Mouse (Mus musculus) kidney, postnatal 10 days (tissue): ENCODE results near the gene Nat8.
"Not testable (repeated sequence)": the region's sequence is repeated elsewhere in the genome, so short reads cannot be mapped to it uniquely, and the experiment has no call there.

ENCODE experiments used
- DNase-seq: peaks from one replicate; pipeline ENCODE4 v3.0.0; 2021; ENCODE audit warnings: mixed read lengths

Gene Nat8

GRCm38 (mm10) chr6:85831796-85832321 lies at the start of gene Nat8:
TSS of gene Nat8 (minus strand) at chr6:85832082.
- no peak for DNase-seq

- not testable (repeated sequence) for DNase-seq
These were observed 37.1 kb upstream of the Nat8 start, which contains the start of gene Nat8f2 for GRCm38 (mm10) chr6:85869006-85869405. TSS of gene Nat8f2 (minus strand) at chr6:85869158.

- peak; percentile 39 for DNase-seq
These were observed 36.1 kb upstream of the Nat8 start for GRCm38 (mm10) chr6:85867726-85868690.

- not testable (repeated sequence) for DNase-seq
These were observed 35.1 kb upstream of the Nat8 start for GRCm38 (mm10) chr6:85866995-85867394.

- DNase-seq, result not testable (repeated sequence)
These were observed 34.3 kb upstream of the Nat8 start for GRCm38 (mm10) chr6:85866166-85866565.

- DNase-seq, result not testable (repeated sequence)
These were observed 33.2 kb upstream of the Nat8 start for GRCm38 (mm10) chr6:85864900-85865639.

GRCm38 (mm10) chr6:85863840-85864239 lies 32.0 kb upstream of the Nat8 start:
- DNase-seq, result no peak

- DNase-seq, result no peak
These were observed 31.3 kb upstream of the Nat8 start for GRCm38 (mm10) chr6:85863136-85863535.

- DNase-seq, result peak; percentile 4
These were observed 30.7 kb upstream of the Nat8 start for GRCm38 (mm10) chr6:85862565-85862964.

- DNase-seq, result peak; percentile 1
These were observed 29.4 kb upstream of the Nat8 start for GRCm38 (mm10) chr6:85861247-85861646.

GRCm38 (mm10) chr6:85856194-85856678 lies 24.4 kb upstream of the Nat8 start:
- DNase-seq, result peak; percentile 77

- DNase-seq, result peak; percentile 28
These were observed 21.6 kb upstream of the Nat8 start for GRCm38 (mm10) chr6:85853481-85853880.

GRCm38 (mm10) chr6:85851062-85851773 lies 19.3 kb upstream of the Nat8 start:
- DNase-seq, result no peak

GRCm38 (mm10) chr6:85849240-85849639 lies 17.4 kb upstream of the Nat8 start:
- no peak for DNase-seq

- DNase-seq, result no peak
These were observed 16.3 kb upstream of the Nat8 start for GRCm38 (mm10) chr6:85848140-85848539.

- DNase-seq, result no peak
These were observed 15.0 kb upstream of the Nat8 start for GRCm38 (mm10) chr6:85846921-85847320.

- DNase-seq, result not testable (repeated sequence)
These were observed 12.0 kb upstream of the Nat8 start for GRCm38 (mm10) chr6:85843677-85844458.

- no peak for DNase-seq
These were observed 8.1 kb upstream of the Nat8 start for GRCm38 (mm10) chr6:85839982-85840381.

- no peak for DNase-seq
These were observed 6.8 kb upstream of the Nat8 start for GRCm38 (mm10) chr6:85838674-85839073.

GRCm38 (mm10) chr6:85837307-85837706 lies 5.4 kb upstream of the Nat8 start:
- DNase-seq, result peak; percentile 48

GRCm38 (mm10) chr6:85836827-85837226 lies 4.9 kb upstream of the Nat8 start:
- DNase-seq, result peak; percentile 81

GRCm38 (mm10) chr6:85836098-85836497 lies 4.2 kb upstream of the Nat8 start:
- not testable (repeated sequence) for DNase-seq
